Mouse (Mus musculus) B cell, adult 62 days (primary cell): Measurements from ENCODE around the gene Fignl2. TPM values are rescaled to one million over a fixed set of nuclear protein-coding genes. Genes with fewer than 3 reads are reported as not detected.

Experiments used
- total RNA-seq: library from RNA; stranded (reverse); gene quantifications from 4 replicates; pipeline ENCODE4 v1.2.4, GENCODE M21; 2023

Gene Fignl2
- not detected in 4 replicates for total RNA-seq

GRCm38 (mm10) chr15:101077813-101078730, at the start of gene Fignl2:
Gene Fignl2, minus strand, starts transcription at chr15:101078567.

GRCm38 (mm10) chr15:101115511-101116110, 37.2 kb upstream of the Fignl2 start, which contains the start of gene Ankrd33:
Gene Ankrd33, plus strand, starts transcription at chr15:101115755.

GRCm38 (mm10) chr15:101047194-101047555, 31.2 kb downstream of the Fignl2 start, which contains the start of gene Gm47841:
Gene Gm47841, minus strand, starts transcription at chr15:101047397.

Other genes starting within 250 kb of the Fignl2 start
- 0.47 to 2.9 TPM (median 2.4 TPM) in 4 replicates for gene Scn8a, start 208.7 kb downstream of the Fignl2 start, total RNA-seq
- gene Gm47841, start 31.2 kb downstream of the Fignl2 start, total RNA-seq, result not detected in 4 replicates
- gene Ankrd33, start 37.2 kb upstream of the Fignl2 start, total RNA-seq, result not detected in 4 replicates
- 0.82 to 2.9 TPM (median 1.9 TPM) in 4 replicates for gene Acvrl1, start 50.0 kb upstream of the Fignl2 start, total RNA-seq
- gene Acvr1b, start 95.5 kb upstream of the Fignl2 start, total RNA-seq, result 23.6 to 28.5 TPM (median 24.5 TPM) in 4 replicates
- 42.7 to 47.7 TPM (median 45.2 TPM) in 4 replicates for gene Grasp, start 145.6 kb upstream of the Fignl2 start, total RNA-seq
- 576 to 657 TPM (median 622 TPM) in 4 replicates for gene Nr4a1, start 175.7 kb upstream of the Fignl2 start, total RNA-seq
- 64.1 to 70.9 TPM (median 69.3 TPM) in 4 replicates for gene Atg101, start 205.7 kb upstream of the Fignl2 start, total RNA-seq
- gene 6030408B16Rik, start 214.6 kb upstream of the Fignl2 start, total RNA-seq, result 0.94 to 1.6 TPM (median 1.3 TPM) in 4 replicates